Mouse (Mus musculus) thymus, adult 2 months (tissue): ENCODE data around the gene Aldh3b2. TPM values are rescaled to one million over a fixed set of nuclear protein-coding genes. Genes with fewer than 3 reads are reported as not detected.

Source experiments
- DNase-seq: peaks from one replicate; pipeline ENCODE4 v3.0.0; 2021
- H3K27ac ChIP-seq: fragments of 200-500 bp; 2 replicates; pipeline ENCODE4 v1.5.1; 2012; ENCODE audit warnings: low read length, control low read depth; ENCODE audit not compliant: control insufficient read depth, insufficient read depth
- H3K27me3 ChIP-seq: fragments of 200-500 bp; 2 replicates; pipeline ENCODE4 v1.6.1; 2012; ENCODE audit warnings: mild to moderate bottlenecking, low read length, moderate library complexity, mixed read lengths; ENCODE audit not compliant: control insufficient read depth, insufficient read depth
- H3K36me3 ChIP-seq: fragments of 200-500 bp; 2 replicates; pipeline ENCODE4 v1.6.1; 2012; ENCODE audit warnings: mild to moderate bottlenecking, low read length, moderate library complexity; ENCODE audit not compliant: control insufficient read depth, insufficient read depth
- H3K4me1 ChIP-seq: fragments of 200-500 bp; replicated peaks from 2 replicates; pipeline ENCODE4 v1.6.1; 2012; ENCODE audit warnings: low read length; ENCODE audit not compliant: control insufficient read depth, insufficient read depth
- H3K4me3 ChIP-seq: fragments of 200-500 bp; 2 replicates; pipeline ENCODE4 v1.5.1; 2012; ENCODE audit warnings: mild to moderate bottlenecking, low read length, control low read depth, moderate library complexity; ENCODE audit not compliant: control insufficient read depth, insufficient read depth
- CTCF ChIP-seq: fragments of 200-500 bp; IDR thresholded peaks from 2 replicates; pipeline ENCODE4 v1.5.1; 2012; ENCODE audit warnings: mild to moderate bottlenecking, control low read depth, low read length, moderate library complexity, borderline replicate concordance; ENCODE audit not compliant: control insufficient read depth, poor library complexity, insufficient read depth; ENCODE audit errors: extremely low read depth
- POLR2A ChIP-seq: fragments of 200-500 bp; IDR thresholded peaks from 2 replicates; pipeline ENCODE4 v1.6.1; 2012; ENCODE audit warnings: mild to moderate bottlenecking, low read length, control low read depth, moderate library complexity; ENCODE audit not compliant: control insufficient read depth, poor library complexity, insufficient read depth; ENCODE audit errors: extremely low read depth
- WGBS: fragments of 180-500 bp; shearing (Covaris S2); methylation state at CpG from one replicate; pipeline ENCODE4 v1.1.7; 2018; 5-methylcytosine and 5-hydroxymethylcytosine counted together
- polyA plus RNA-seq: library from polyadenylated mRNA; depleted of rRNA; stranded (reverse); fragments of >200 nt; gene quantifications from 2 replicates; pipeline ENCODE4 v1.2.3, GENCODE M21; 2012; rRNA removed

Aldh3b2 gene
- polyA plus RNA-seq = 7.0 and 7.2 TPM in 2 replicates

DNA sequence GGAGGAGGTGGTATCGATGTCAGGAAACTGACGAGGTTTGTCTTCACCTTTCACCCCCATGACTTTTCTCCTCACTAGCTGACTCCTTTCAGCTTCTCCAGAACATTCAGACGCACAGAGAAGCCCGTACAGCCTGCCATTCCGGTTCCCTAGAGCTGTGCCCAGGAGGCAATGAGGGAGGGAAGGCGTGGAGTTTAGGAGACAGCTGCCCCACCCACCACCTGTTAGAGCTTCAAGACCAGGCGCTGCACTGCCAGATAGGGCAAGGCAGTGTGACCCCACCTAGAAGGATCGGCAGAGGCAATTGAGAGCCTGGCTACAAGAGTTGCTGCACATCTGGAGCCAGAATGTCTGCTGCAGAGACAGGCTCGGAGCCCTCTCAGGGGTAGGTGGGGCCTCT lies at the start of gene Aldh3b2:
Aldh3b2 (plus strand) TSS at position 100 of the 400 bp plus-strand sequence.
- H3K4me1 ChIP-seq = no peaks in the 10 kb centered on the region
- no peak within 1 kb of the TSS for H3K4me3 ChIP-seq
- WGBS = 79% methylated on average over 9 of the region's 9 CpGs
- no peaks in the 10 kb centered on the region for H3K27me3 ChIP-seq
- DNase-seq = no peak
- no peak within 1 kb of the TSS for H3K27ac ChIP-seq
- TF ChIP-seq CTCF = no peak
- no peak for TF ChIP-seq POLR2A
- H3K36me3 ChIP-seq = no peaks in the 10 kb centered on the region

DNA sequence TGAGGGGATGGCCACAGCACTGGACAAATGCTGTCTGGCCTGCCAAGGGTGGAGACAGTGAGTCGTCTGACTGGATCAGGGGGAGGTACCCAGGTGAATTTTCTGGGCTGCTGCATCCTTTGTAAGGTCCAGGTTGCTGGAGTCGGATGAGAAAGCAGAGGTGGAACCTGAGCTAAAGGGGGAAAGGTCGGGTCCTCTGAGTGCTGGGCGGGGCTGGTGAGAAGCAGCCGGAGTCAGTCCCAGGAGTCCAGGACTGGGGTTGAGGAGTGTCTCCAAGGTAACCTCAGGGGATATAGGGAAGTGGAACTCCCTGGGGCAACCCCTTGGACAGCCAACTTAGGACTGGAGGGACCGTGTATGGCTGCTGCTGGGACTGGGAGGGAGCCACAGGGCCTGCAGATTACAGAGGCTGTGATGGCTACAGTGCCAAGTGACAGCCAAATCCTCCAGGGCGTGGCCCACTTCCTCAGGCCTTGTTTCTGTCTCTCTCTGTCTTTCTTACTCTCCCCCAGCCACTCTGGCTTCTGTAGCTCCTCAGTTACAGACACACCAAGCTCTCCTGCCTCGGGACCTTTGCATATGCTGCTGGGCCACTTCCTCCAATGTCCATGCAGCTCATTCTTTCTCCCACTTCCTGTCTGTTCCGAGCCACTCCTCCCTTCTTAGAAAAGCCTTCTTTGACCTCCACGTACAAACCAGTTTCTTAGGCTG lies 49.3 kb upstream of the Aldh3b2 start:
- Histone ChIP-seq H3K36me3 (no peaks in the 10 kb centered on the region), H3K27me3 (no peaks in the 10 kb centered on the region), H3K27ac (peak overlapping the region; percentile 22; the same call in 1 of the 2 replicates), H3K4me1 (peaks cover 20% of the 10 kb centered on the region), H3K4me3 (no peak overlapping the region)
- TF ChIP-seq POLR2A (no peak), CTCF (no peak)
- WGBS = 66% methylated on average over 10 of the region's 10 CpGs
- DNase-seq = no peak

DNA sequence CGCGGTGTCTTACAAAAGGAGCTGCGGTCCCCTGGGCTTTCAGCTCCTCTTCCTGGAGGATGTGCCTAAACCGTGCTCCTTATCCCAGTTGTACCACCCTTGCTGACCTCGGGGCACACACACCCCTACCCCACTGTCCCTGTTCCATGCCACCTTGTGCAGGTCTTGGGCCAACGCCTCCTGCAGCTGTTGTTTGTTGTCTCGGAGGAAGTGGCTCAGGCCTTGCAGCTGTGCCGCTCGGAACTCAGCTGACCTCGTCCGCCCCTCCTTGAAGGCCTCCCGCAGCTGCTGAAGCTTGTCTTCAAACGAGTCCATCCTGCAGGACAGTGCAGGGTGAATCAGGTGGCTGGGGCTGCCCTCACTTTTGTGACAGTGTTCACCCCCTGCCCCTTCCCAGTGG lies 48.5 kb upstream of the Aldh3b2 start:
- Histone ChIP-seq H3K4me3 (no peak overlapping the region), H3K27ac (peak overlapping the region; percentile 22; the same call in 1 of the 2 replicates), H3K36me3 (no peaks in the 10 kb centered on the region), H3K4me1 (peaks cover 20% of the 10 kb centered on the region), H3K27me3 (no peaks in the 10 kb centered on the region)
- WGBS = 39% methylated on average over 13 of the region's 13 CpGs
- DNase-seq = no peak
- TF ChIP-seq CTCF (no peak), POLR2A (no peak)

DNA sequence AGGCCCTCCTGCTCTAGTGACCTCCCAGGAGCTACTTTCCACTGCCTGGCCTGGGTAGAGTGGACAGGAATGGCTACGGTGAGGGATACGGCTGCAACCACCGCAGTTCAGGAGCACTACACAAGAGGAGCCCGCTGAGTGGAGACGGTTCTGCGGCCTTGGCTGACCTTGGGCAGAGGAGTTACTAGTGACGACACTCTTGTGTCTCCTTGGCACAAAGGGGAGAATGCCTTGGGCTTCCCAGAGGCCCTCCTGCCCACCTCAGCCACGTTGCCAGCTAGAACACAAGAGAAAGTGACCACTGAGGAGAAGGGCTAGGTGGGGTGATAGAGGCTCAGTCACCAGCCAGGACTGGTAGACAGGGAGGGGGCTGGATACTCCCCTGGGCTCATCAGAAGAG lies 47.9 kb upstream of the Aldh3b2 start:
- Histone ChIP-seq H3K27me3 (no peaks in the 10 kb centered on the region), H3K36me3 (no peaks in the 10 kb centered on the region), H3K27ac (no peak overlapping the region), H3K4me3 (no peak overlapping the region), H3K4me1 (peaks cover 22% of the 10 kb centered on the region)
- TF ChIP-seq POLR2A = no peak
- TF ChIP-seq CTCF = no peak
- DNase-seq = no peak
- WGBS = 92% methylated on average over 8 of the region's 8 CpGs

DNA sequence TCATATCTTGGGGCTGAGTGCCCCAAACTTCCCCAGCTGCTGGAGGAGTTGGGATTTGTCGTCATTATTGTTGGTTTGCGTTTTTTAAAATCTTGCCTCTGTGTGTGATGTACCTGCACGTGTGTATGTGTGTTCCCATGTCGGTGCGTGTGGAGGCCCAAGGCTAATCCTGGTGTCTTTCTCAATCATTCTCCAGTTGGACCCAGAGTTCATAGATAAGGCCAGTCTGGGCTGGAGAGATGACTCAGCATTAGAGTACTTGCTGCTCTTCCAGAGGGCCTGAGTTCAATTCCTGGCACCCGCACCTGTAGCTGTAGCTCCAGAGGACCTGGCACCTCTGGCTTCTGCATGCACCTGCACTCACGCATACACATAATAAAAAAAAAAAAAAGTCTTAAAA lies 47.3 kb upstream of the Aldh3b2 start:
- 96% methylated on average over 7 of the region's 7 CpGs for WGBS
- Histone ChIP-seq H3K36me3 (no peaks in the 10 kb centered on the region), H3K27me3 (no peaks in the 10 kb centered on the region), H3K4me1 (peaks cover 28% of the 10 kb centered on the region), H3K27ac (no peak overlapping the region), H3K4me3 (no peak overlapping the region)
- no peak for DNase-seq
- TF ChIP-seq POLR2A (no peak), CTCF (no peak)

DNA sequence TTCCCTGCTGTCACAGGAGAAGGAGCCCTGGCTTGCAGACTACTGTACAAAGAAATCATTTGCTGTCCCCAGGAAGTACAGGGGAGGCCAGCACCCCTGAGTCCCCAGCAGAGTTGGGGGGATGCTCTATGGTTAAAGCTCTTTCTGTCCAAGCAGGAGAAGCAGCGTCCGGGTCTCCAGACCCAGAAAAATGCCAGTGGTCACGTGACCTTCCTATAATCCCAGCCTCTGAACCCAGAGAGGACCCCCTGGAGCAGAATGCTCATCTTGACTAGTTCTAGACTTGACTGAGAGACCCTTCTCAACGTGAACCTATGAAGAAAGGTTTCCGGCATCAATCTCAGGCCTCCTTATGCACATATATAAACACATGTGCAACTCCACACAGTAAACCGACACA lies 46.3 kb upstream of the Aldh3b2 start:
- H3K4me3 ChIP-seq = no peak overlapping the region
- WGBS = 95% methylated on average over 6 of the region's 6 CpGs
- H3K27me3 ChIP-seq = no peaks in the 10 kb centered on the region
- no peaks in the 10 kb centered on the region for H3K36me3 ChIP-seq
- no peak overlapping the region for H3K27ac ChIP-seq
- no peak for TF ChIP-seq POLR2A
- no peak for TF ChIP-seq CTCF
- DNase-seq = no peak
- peaks cover 38% of the 10 kb centered on the region for H3K4me1 ChIP-seq
